Mouse (Mus musculus): ENCODE results near the gene Acss1.

Acss1 gene

DNA sequence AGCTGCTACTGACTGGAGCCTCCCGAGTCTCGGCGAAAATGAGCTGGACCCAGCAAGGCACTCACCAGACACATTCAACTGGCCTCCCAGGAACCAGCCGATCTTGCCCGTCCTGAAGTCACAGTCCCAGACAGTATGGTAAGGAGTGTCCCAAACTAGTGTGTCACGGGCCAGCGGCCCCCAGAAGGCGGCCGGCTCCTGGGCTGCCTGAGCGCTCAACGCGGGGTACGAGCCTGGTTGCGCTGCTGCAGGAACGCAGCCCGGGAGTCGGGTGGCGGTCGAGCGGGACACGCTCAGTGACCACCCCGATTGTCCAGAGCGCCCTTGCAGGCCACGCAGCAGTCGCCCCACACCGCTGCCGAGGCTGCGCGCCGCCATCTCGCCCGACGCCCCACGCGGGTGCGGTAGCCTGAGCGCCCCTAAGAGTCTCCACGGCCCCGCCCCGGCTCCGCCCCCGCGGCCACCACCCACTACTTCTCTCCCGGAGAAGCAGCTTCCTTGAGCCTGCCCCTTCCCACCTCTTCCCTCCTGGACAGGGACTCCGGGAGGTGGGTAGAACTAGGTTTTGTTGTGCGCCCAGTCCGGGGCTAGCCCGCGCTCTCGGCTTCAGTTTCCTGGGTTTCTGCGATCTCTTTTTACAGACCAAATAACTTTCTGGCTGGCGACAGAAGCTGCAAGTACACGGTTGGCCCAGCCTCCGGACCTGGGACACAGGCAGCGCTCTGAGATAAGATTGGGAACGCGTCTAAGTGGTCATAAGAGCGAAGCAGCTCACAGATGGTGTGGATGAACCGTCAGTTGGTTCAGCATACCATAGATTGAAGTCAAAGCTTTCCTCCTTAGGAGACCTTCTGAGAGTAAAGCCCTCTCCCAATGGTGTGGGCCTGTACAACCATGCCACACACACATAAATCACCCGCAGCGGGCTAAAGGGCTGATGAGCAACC is at the start of gene Acss1:
TSS of gene Acss1 (minus strand) at position 681 of the 947 bp plus-strand sequence.
- no peaks in the 10 kb centered on the region for H3K36me3 ChIP-seq (ENCODE audit: insufficient read depth, low read length)
- H3K4me3 ChIP-seq (replicated peaks; ENCODE audit: low read length): peak within 1 kb of the TSS; percentile 85
- H3K9me3 ChIP-seq (ENCODE audit: low read length): no peaks in the 10 kb centered on the region
- no peak for TF ChIP-seq NANOG (IDR thresholded peaks at IDR 0.05; ENCODE audit: borderline replicate concordance, low read length)
- TF ChIP-seq CTCF (conservative IDR thresholded peaks at IDR 0.05; ENCODE audit: low read length): no peak
- TF ChIP-seq POU5F1 (IDR thresholded peaks at IDR 0.05; ENCODE audit: borderline replicate concordance, low read length): no peak
- peaks cover 69% of the 10 kb centered on the region for H3K4me1 ChIP-seq (replicated peaks; ENCODE audit: low read depth, low read length)
- peaks cover 32% of the 10 kb centered on the region for H3K27me3 ChIP-seq (ENCODE audit: insufficient read depth, low read length)

DNA sequence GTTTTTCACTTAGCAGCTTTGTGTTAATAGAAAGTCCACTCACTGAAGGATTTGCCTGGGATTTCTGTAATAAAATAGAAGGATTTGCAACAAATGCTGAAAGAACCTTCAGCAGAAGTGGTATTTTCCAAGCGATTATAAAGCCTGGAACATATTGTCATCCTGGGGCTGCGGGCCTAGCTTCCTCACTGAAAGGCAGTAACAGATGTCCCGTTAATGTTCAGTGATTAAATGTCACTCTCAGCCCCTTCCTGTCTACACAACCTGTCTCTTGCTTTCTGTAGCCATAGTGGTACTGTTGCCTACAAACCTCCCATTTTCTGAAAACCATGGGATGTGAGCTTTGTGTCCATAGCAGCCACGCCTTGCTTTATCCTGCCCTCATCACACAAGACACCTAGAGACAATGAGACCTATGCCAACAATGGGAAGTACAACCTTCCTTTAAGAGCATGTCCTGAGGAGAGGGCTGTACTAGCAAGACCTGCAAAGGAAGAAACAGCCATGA is 43.9 kb upstream of the Acss1 start:
- H3K4me1 ChIP-seq (replicated peaks; ENCODE audit: low read depth, low read length): no peaks in the 10 kb centered on the region
- H3K4me3 ChIP-seq (replicated peaks; ENCODE audit: low read length): no peak overlapping the region
- TF ChIP-seq NANOG (IDR thresholded peaks at IDR 0.05; ENCODE audit: borderline replicate concordance, low read length) (no peak), CTCF (conservative IDR thresholded peaks at IDR 0.05; ENCODE audit: low read length) (no peak), POU5F1 (IDR thresholded peaks at IDR 0.05; ENCODE audit: borderline replicate concordance, low read length) (no peak)
- no peaks in the 10 kb centered on the region for H3K9me3 ChIP-seq (ENCODE audit: low read length)
- no peaks in the 10 kb centered on the region for H3K36me3 ChIP-seq (ENCODE audit: insufficient read depth, low read length)
- no peaks in the 10 kb centered on the region; the same call in 1 of the 2 replicates for H3K27me3 ChIP-seq (ENCODE audit: insufficient read depth, low read length)

DNA sequence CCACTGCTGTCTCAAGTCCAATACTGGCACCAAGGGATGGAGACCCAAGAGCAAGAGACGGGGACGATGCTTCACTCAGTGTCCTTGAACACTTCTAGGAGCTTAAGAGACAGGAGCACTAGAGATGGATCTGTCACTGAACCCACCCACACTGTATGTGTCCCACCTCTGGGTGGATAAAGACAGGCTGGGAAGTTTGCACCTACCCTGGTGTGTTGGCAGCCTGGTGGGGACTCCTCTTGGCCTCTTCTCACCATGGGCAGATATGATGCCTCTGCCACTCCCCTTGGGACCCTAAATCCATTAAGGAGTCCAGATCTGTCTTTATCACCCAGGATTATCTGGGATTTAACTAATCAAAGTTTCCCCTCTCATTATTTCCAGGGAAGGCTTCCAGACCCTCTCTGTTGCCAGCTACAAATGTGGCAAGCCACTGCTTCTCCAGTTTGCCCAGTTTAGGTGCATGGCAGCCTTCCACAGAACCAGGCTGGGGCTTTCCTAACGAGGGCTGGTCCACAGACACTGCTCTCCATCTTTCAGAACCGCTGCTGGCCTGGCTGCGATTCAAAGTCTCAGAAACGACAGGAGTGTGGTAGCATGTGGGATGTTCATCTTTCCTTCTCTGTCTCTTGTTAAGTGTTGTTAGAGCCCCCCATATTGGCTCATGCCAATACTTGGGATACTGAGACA is 23.3 kb upstream of the Acss1 start:
- peaks cover 63% of the 10 kb centered on the region for H3K27me3 ChIP-seq (ENCODE audit: insufficient read depth, low read length)
- peaks cover 12% of the 10 kb centered on the region for H3K4me1 ChIP-seq (replicated peaks; ENCODE audit: low read depth, low read length)
- no peaks in the 10 kb centered on the region for H3K36me3 ChIP-seq (ENCODE audit: insufficient read depth, low read length)
- H3K4me3 ChIP-seq (replicated peaks; ENCODE audit: low read length): no peak overlapping the region
- no peak for TF ChIP-seq NANOG (IDR thresholded peaks at IDR 0.05; ENCODE audit: borderline replicate concordance, low read length)
- no peak for TF ChIP-seq POU5F1 (IDR thresholded peaks at IDR 0.05; ENCODE audit: borderline replicate concordance, low read length)
- no peak for TF ChIP-seq CTCF (conservative IDR thresholded peaks at IDR 0.05; ENCODE audit: low read length)
- H3K9me3 ChIP-seq (ENCODE audit: low read length): peaks cover 5% of the 10 kb centered on the region; the same call in 1 of the 2 replicates

DNA sequence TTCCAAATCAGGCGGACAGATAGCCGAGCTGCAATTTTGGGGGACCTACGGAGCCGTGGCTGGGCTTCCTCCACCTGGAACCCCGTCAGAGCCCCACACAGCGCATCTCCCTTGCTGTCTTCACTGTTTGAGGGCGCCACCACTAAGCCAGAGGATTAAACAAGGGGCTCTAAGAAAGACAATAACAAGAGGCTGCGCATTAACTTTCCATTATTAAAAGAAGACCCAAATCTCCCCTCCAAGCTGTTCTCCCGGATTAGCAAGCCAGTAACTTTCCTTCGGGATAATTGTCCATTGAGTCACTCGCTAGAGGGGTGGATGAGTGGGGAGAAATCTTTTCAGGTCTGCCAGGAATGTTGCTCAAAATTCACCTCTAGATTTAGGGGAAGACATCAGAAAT is 21.9 kb upstream of the Acss1 start:
- H3K4me1 ChIP-seq (replicated peaks; ENCODE audit: low read depth, low read length): peaks cover 12% of the 10 kb centered on the region
- H3K27me3 ChIP-seq (ENCODE audit: insufficient read depth, low read length): peaks cover 76% of the 10 kb centered on the region
- H3K9me3 ChIP-seq (ENCODE audit: low read length): peaks cover 5% of the 10 kb centered on the region; the same call in 1 of the 2 replicates
- H3K36me3 ChIP-seq (ENCODE audit: insufficient read depth, low read length): no peaks in the 10 kb centered on the region
- TF ChIP-seq POU5F1 (IDR thresholded peaks at IDR 0.05; ENCODE audit: borderline replicate concordance, low read length) (no peak), NANOG (IDR thresholded peaks at IDR 0.05; ENCODE audit: borderline replicate concordance, low read length) (no peak), CTCF (conservative IDR thresholded peaks at IDR 0.05; ENCODE audit: low read length) (no peak)
- no peak overlapping the region for H3K4me3 ChIP-seq (replicated peaks; ENCODE audit: low read length)

DNA sequence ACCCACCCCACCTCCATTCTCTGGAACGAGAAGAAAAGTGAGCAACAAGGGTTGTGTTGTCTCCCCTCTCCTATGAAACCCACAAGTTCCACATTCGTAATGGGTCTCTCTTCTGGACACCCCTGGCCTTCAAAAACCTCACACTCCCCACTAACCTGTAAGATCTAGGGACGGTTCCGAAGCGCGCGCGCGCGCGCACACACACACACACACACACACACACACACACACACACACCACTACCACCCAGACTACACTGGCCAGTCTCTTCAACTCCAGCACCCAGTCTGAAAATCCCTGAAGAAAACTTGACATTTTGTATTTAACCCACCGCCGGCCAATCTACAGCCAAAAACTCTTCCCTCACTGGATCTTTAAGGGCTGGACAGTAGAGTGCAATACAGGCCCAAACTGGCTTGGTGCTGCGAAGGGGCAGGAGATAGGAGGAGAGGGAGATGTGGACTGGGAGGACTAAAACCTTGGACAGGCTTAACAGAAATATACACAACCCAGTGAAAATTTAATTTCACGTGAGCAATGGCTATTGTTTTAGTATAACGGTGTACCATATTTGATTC is 21.0 kb upstream of the Acss1 start, which contains the start of gene Vsx1:
TSS of gene Vsx1 (minus strand) at position 138 of the 578 bp plus-strand sequence.
- Histone ChIP-seq H3K27me3 (ENCODE audit: insufficient read depth, low read length) (peaks cover 77% of the 10 kb centered on the region), H3K4me1 (replicated peaks; ENCODE audit: low read depth, low read length) (peaks cover 15% of the 10 kb centered on the region), H3K4me3 (replicated peaks; ENCODE audit: low read length) (peak within 1 kb of the TSS; percentile 80), H3K36me3 (ENCODE audit: insufficient read depth, low read length) (no peaks in the 10 kb centered on the region), H3K9me3 (ENCODE audit: low read length) (peaks cover 5% of the 10 kb centered on the region; the same call in 1 of the 2 replicates)
- no peak for TF ChIP-seq NANOG (IDR thresholded peaks at IDR 0.05; ENCODE audit: borderline replicate concordance, low read length)
- TF ChIP-seq CTCF (conservative IDR thresholded peaks at IDR 0.05; ENCODE audit: low read length): no peak
- TF ChIP-seq POU5F1 (IDR thresholded peaks at IDR 0.05; ENCODE audit: borderline replicate concordance, low read length): no peak

DNA sequence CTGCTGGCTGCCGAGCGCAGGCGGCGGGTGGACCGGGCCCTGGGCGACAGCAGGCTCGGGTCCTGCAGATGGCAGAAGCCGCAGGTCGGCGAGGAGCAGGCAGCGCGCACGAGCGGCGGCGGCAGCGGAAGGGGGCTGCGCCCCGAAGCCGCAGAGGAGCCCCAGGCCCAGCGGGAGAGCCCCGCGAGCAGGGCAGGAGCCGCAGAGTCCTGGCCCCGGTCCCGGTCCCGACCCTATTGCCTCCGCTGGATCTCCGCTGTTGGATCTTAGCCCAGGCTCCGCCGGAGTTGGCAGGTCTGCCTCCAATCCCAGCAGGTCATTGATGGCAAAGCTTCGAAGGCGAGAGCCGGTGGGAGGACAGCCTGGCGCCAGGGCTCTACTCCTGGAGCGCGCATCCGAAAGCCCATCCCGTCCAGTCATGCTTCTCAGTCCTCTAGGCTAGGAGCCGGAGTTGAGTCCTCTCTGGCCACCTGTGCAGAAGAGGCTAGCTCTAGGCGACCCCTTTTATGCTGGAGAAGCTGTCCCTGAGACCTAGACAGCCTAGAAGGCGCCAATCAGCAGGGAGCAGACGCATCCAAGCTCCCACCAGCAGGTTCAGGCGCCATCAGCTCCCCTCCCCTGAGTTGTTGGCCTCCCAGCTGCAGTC is 20.4 kb upstream of the Acss1 start:
- TF ChIP-seq POU5F1 (IDR thresholded peaks at IDR 0.05; ENCODE audit: borderline replicate concordance, low read length): no peak
- TF ChIP-seq CTCF (conservative IDR thresholded peaks at IDR 0.05; ENCODE audit: low read length): no peak
- no peak for TF ChIP-seq NANOG (IDR thresholded peaks at IDR 0.05; ENCODE audit: borderline replicate concordance, low read length)
- H3K27me3 ChIP-seq (ENCODE audit: insufficient read depth, low read length): peaks cover 77% of the 10 kb centered on the region
- no peaks in the 10 kb centered on the region for H3K9me3 ChIP-seq (ENCODE audit: low read length)
- H3K36me3 ChIP-seq (ENCODE audit: insufficient read depth, low read length): no peaks in the 10 kb centered on the region
- peaks cover 17% of the 10 kb centered on the region for H3K4me1 ChIP-seq (replicated peaks; ENCODE audit: low read depth, low read length)
- H3K4me3 ChIP-seq (replicated peaks; ENCODE audit: low read length): peak overlapping the region; percentile 80

DNA sequence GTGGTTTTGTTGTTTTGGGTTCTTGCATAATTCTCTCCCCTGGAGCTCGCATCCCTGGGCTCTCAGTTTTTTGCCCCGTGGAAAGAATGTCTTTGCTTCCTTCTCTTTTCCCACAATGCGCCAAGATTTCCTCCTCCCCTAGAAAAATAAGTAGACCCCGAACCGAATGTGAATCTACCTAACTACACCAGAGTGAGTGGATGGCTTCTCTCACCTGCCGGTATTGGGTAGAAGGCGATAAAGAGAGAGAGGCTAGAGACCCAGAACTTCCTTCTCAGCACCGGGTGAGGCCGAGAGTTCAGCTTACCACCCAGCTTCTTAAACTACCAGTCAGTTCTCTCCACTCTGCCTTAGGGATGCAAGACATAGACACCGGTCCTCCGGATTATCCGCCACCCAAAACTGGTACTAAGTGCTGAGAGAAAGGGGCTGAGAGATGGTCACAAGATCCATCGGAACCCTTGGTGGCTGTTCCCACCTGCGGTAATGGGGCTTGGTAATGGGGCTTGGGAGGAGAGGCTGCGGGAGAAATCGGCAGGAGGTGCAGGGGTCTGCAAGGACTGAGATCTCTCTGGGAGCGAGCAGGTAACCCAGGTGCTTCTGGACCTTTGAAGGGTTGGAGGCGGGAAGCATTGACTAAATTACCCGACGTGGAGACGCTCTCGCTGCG is 19.7 kb upstream of the Acss1 start:
- Histone ChIP-seq H3K4me1 (replicated peaks; ENCODE audit: low read depth, low read length) (peaks cover 17% of the 10 kb centered on the region), H3K9me3 (ENCODE audit: low read length) (no peaks in the 10 kb centered on the region), H3K4me3 (replicated peaks; ENCODE audit: low read length) (peak overlapping the region; percentile 80), H3K27me3 (ENCODE audit: insufficient read depth, low read length) (peaks cover 76% of the 10 kb centered on the region), H3K36me3 (ENCODE audit: insufficient read depth, low read length) (no peaks in the 10 kb centered on the region)
- TF ChIP-seq NANOG (IDR thresholded peaks at IDR 0.05; ENCODE audit: borderline replicate concordance, low read length) (no peak), CTCF (conservative IDR thresholded peaks at IDR 0.05; ENCODE audit: low read length) (no peak), POU5F1 (IDR thresholded peaks at IDR 0.05; ENCODE audit: borderline replicate concordance, low read length) (no peak)

Measured in E14TG2a.4 (cell line).